Mouse (Mus musculus) kidney, adult 10 weeks (tissue): ENCODE results near the gene Pbrm1. TPM values are rescaled to one million over a fixed set of nuclear protein-coding genes. Genes with fewer than 3 reads are reported as not detected.

Experiments
- polyA plus RNA-seq: library from polyadenylated mRNA; stranded (reverse); fragments of 350-450 nt; fragmentation: Illumina TruSeq; extraction: RNeasy Lipid Tissue Mini Kit (QIAGEN cat#74804); gene quantifications from one replicate; pipeline ENCODE4 v1.2.3, GENCODE M21; 2014; ENCODE audit warnings: low read depth, low replicate concordance

Gene Pbrm1
- polyA plus RNA-seq, result 62.8 TPM

GRCm38 (mm10) chr14:31018860-31019291 lies at the start of gene Pbrm1, which contains the start of gene Gnl3:
TSS of gene Pbrm1 (plus strand) at chr14:31019138.
TSS of gene Gnl3 (minus strand) at chr14:31019152.

GRCm38 (mm10) chr14:31001307-31002205 lies 17.4 kb upstream of the Pbrm1 start, which contains the start of the genes Glt8d1 and Spcs1:
TSS of gene Glt8d1 (plus strand) at chr14:31001400.
TSS of gene Spcs1 (minus strand) at chr14:31001672.

DNA sequence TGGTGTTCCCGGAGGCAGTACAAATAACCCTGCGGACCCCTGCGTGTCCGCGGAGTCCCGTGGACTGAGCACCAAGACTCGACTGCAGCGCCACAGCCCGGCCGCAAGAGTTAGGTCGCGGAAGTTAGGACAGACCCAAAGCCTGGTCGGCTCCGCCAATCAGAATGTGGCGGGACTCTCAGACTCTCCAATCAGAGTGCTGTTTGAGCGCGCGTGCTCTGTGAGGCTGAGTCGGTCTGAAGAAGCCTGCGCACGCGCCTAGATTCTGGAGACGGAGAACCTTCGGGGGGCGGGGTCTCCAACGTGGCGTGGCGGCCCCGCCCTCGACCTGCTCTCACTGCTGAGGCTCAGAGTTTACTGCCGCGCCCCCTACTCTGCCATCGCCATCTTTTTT lies 109.9 kb downstream of the Pbrm1 start, which contains the start of gene Smim4:
TSS of gene Smim4 (minus strand) at position 131 of the 394 bp plus-strand sequence.

GRCm38 (mm10) chr14:31130236-31131220 lies 111.6 kb downstream of the Pbrm1 start, which contains the start of gene Nt5dc2:
TSS of gene Nt5dc2 (plus strand) at chr14:31131053.

GRCm38 (mm10) chr14:31168425-31168824 lies 149.5 kb downstream of the Pbrm1 start, which contains the start of gene Stab1:
TSS of gene Stab1 (minus strand) at chr14:31168641.

Other genes with a start within 250 kb of the Pbrm1 start
- 2.3 TPM for gene Tmem110, start 193.5 kb upstream of the Pbrm1 start, polyA plus RNA-seq
- gene Mustn1, start 139.9 kb upstream of the Pbrm1 start, polyA plus RNA-seq, result 1.3 TPM
- not detected for gene Itih4, start 132.7 kb upstream of the Pbrm1 start, polyA plus RNA-seq
- 0.53 TPM for gene Itih3, start 95.4 kb upstream of the Pbrm1 start, polyA plus RNA-seq
- 0.12 TPM for gene Itih1, start 75.8 kb upstream of the Pbrm1 start, polyA plus RNA-seq
- 20.6 TPM for gene Nek4, start 67.8 kb upstream of the Pbrm1 start, polyA plus RNA-seq
- 76.0 TPM for gene Glt8d1, start 17.7 kb upstream of the Pbrm1 start, polyA plus RNA-seq
- gene Spcs1, start 17.5 kb upstream of the Pbrm1 start, polyA plus RNA-seq, result 429 TPM
- 90.1 TPM for gene Gnl3, start within 50 bp of the Pbrm1 start, polyA plus RNA-seq
- 24.4 TPM for gene Smim4, start 109.8 kb downstream of the Pbrm1 start, polyA plus RNA-seq
- 1.1 TPM for gene Nt5dc2, start 111.9 kb downstream of the Pbrm1 start, polyA plus RNA-seq
- gene Stab1, start 149.5 kb downstream of the Pbrm1 start, polyA plus RNA-seq, result 0.97 TPM
- gene Tnnc1, start 189.2 kb downstream of the Pbrm1 start, polyA plus RNA-seq, result not detected
- 54.5 TPM for gene Nisch, start 197.8 kb downstream of the Pbrm1 start, polyA plus RNA-seq
- 6.5 TPM for gene Sema3g, start 198.7 kb downstream of the Pbrm1 start, polyA plus RNA-seq
- 15.3 TPM for gene Phf7, start 232.2 kb downstream of the Pbrm1 start, polyA plus RNA-seq
- gene Bap1, start 232.3 kb downstream of the Pbrm1 start, polyA plus RNA-seq, result 5.7 TPM